Mouse (Mus musculus) heart, adult 2 months (tissue): ENCODE data around the gene Efna2. TPM values are rescaled to one million over a fixed set of nuclear protein-coding genes. Genes with fewer than 3 reads are reported as not detected.

Source experiments
- DNase-seq, 2 experiments: peaks; one replicate each; pipeline ENCODE4 v3.0.0; 2021
- H3K27ac ChIP-seq: fragments of 200-600 bp; 2 replicates; pipeline ENCODE4 v1.8.1; 2022
- H3K27me3 ChIP-seq: fragments of 200-500 bp; 2 replicates; pipeline ENCODE4 v1.6.1; 2012; ENCODE audit warnings: mild to moderate bottlenecking, low read length, inconsistent platforms, mixed read lengths; ENCODE audit not compliant: control insufficient read depth, insufficient read depth
- H3K36me3 ChIP-seq: fragments of 200-500 bp; 2 replicates; pipeline ENCODE4 v1.6.1; 2012; ENCODE audit warnings: low read length, inconsistent platforms; ENCODE audit not compliant: control insufficient read depth, insufficient read depth
- H3K4me1 ChIP-seq: fragments of 200-500 bp; 2 replicates; pipeline ENCODE4 v1.6.1; 2011; ENCODE audit warnings: low read length; ENCODE audit not compliant: control insufficient read depth, insufficient read depth
- H3K4me3 ChIP-seq: fragments of 200-600 bp; 2 replicates; pipeline ENCODE4 v1.8.1; 2022
- H3K79me2 ChIP-seq: fragments of 200-500 bp; replicated peaks from 2 replicates; pipeline ENCODE4 v1.6.1; 2012; ENCODE audit warnings: mild to moderate bottlenecking, inconsistent platforms, low read length, moderate library complexity, mixed read lengths; ENCODE audit not compliant: control insufficient read depth, insufficient read depth
- H3K9ac ChIP-seq: fragments of 200-500 bp; 2 replicates; pipeline ENCODE4 v1.6.1; 2012; ENCODE audit warnings: low read depth, mild to moderate bottlenecking, control low read depth, inconsistent platforms, low read length, mixed read lengths
- CTCF ChIP-seq: fragments of 200-600 bp; IDR thresholded peaks from 2 replicates; pipeline ENCODE4 v1.8.1; 2022; ENCODE audit warnings: antibody characterized with exemption, mild to moderate bottlenecking, moderate library complexity
- EP300 ChIP-seq: fragments of 200-500 bp; IDR thresholded peaks from 2 replicates; pipeline ENCODE4 v1.6.1; 2011; ENCODE audit warnings: low read depth, low read length, control low read depth; ENCODE audit not compliant: insufficient read depth
- POLR2A ChIP-seq: fragments of 200-500 bp; IDR thresholded peaks from 2 replicates; pipeline ENCODE4 v1.6.1; 2011; ENCODE audit warnings: mild to moderate bottlenecking, low read depth, low read length, control low read depth; ENCODE audit not compliant: insufficient read depth
- WGBS: fragments of 180-500 bp; shearing (Covaris S2); methylation state at CpG from one replicate; pipeline ENCODE4 v1.1.7; 2018; 5-methylcytosine and 5-hydroxymethylcytosine counted together
- intact Hi-C: fragments of 180-260 bp; cut with DNase I; formaldehyde crosslinking; loops from one replicate; pipeline ENCODE4 v1.15.1; 2025
- polyA plus RNA-seq: library from polyadenylated mRNA; depleted of rRNA; stranded (reverse); fragments of >200 nt; gene quantifications from 2 replicates; pipeline ENCODE4 v1.2.3, GENCODE M21; 2012
- total RNA-seq, 2 experiments: library from RNA; stranded (reverse); gene quantifications; 2 replicates each; pipeline ENCODE4 v1.2.3; 2021

Efna2 gene
- total and polyA plus RNA-seq, 3 experiments: 0.86 to 1.7 (median 1.1) TPM

DNA sequence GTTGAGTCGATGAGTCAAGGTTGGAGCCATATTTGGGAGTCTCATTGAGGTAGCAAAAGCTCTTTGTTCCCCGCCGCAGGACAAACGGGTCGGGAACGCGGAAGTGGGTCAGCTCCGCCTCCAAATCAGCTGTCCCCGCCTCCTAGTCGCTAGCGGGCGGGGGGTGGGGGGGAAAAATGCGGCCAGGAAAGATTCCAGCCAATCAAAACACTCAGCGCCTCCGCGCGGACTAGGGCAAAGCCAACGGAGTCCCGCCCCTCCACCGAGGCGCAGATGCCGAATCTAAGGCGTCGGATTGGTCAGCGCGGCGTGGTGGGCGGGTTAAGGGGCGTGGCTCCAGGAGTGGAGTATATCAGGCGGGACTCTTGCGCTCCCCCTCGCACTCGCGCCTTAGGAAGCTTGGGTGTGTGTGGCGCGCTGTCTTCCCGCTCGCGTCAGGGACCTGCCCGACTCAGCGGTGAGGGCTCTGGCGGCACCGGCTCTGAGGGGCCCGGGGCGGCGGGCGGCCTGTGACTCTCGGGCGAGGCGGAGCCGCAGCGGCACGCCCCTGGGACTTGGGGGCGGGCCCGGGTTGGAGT is 11.7 kb upstream of the Efna2 start:
- Histone ChIP-seq H3K27ac (peak overlapping the region; percentile 96), H3K9ac (peak overlapping the region; percentile 97), H3K4me3 (peak overlapping the region; percentile 99), H3K4me1 (peaks cover 10% of the 10 kb centered on the region), H3K27me3 (no peaks in the 10 kb centered on the region), H3K36me3 (peaks cover 2% of the 10 kb centered on the region), H3K79me2 (peaks cover 5% of the 10 kb centered on the region)
- peak; percentile 99 for DNase-seq
- TF ChIP-seq CTCF: no peak
- peak; percentile 99 for TF ChIP-seq POLR2A
- 0 out of 2 replicates have a peak, but pooled peaks have one; percentile 61 for TF ChIP-seq EP300
- intact Hi-C loops: loop anchor here (2.0 to 5.0 kb wide), 2 partner anchors 53 to 315 kb away; partner anchors contain the start of genes Ptbp1 and Stk11
- under 1% methylated on average over 55 of the region's 55 CpGs for WGBS

DNA sequence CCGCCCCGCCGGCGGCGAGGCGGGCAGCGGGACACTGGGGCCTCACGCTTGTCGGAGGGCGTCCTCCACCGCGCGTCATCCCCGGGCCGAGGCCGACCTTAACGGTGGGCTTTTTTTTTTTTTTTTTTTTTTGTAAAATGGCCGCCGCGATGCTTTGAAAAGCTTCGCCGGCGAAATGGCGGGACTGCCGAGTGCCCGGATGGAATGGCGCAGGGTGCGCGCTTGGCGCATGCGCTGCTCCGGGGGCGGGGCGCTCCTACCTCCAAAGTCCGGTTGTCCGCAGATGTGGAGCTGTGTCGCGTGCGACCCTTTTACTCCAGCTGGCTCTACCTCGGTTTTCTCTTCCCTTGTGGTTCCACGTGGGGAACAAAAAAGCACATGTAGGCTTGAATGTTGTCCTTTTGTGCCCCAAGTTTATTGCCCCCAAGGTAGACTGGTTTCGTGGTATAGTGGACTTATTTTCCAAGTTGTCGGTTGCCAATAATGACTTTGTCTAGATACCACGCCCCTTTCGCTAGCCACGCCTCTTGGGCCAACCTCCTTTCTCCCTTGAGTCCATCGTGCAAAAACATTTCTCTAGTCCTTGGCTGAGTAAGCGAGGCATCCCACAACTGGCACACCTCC is 11.1 kb upstream of the Efna2 start:
- Histone ChIP-seq H3K9ac (peak overlapping the region; percentile 97), H3K79me2 (peaks cover 5% of the 10 kb centered on the region), H3K27me3 (no peaks in the 10 kb centered on the region), H3K27ac (peak overlapping the region; percentile 96), H3K4me3 (peak overlapping the region; percentile 99), H3K4me1 (peaks cover 10% of the 10 kb centered on the region), H3K36me3 (peaks cover 2% of the 10 kb centered on the region)
- intact Hi-C loops: loop anchor here (5.0 kb wide), 1 partner anchor 316 kb away; the partner anchor contains the start of gene Ptbp1
- TF ChIP-seq EP300: no peak
- TF ChIP-seq CTCF: no peak
- TF ChIP-seq POLR2A: peak; percentile 29; the same call in 1 of the 2 replicates
- DNase-seq: peak; percentile 94 to 96
- WGBS: under 1% methylated on average over 48 of the region's 48 CpGs

- WGBS: 46% methylated on average over 1 of the region's 1 CpGs
- H3K27me3 ChIP-seq: no peaks in the 10 kb centered on the region
- H3K9ac ChIP-seq: no peak overlapping the region
- peaks cover 8% of the 10 kb centered on the region for H3K4me1 ChIP-seq
- H3K27ac ChIP-seq: peak overlapping the region; percentile 96
- H3K36me3 ChIP-seq: peaks cover 2% of the 10 kb centered on the region
- no peak for TF ChIP-seq EP300
- no peak for TF ChIP-seq CTCF
- no peak for TF ChIP-seq POLR2A
- intact Hi-C loops: loop anchor here (5.0 kb wide), 1 partner anchor 317 kb away; the partner anchor contains the start of gene Ptbp1
- H3K4me3 ChIP-seq: peak overlapping the region; percentile 99
- no peak for DNase-seq
- H3K79me2 ChIP-seq: peaks cover 5% of the 10 kb centered on the region
Observed at GRCm38 (mm10) chr10:80169070-80169469, 10.2 kb upstream of the Efna2 start.

DNA sequence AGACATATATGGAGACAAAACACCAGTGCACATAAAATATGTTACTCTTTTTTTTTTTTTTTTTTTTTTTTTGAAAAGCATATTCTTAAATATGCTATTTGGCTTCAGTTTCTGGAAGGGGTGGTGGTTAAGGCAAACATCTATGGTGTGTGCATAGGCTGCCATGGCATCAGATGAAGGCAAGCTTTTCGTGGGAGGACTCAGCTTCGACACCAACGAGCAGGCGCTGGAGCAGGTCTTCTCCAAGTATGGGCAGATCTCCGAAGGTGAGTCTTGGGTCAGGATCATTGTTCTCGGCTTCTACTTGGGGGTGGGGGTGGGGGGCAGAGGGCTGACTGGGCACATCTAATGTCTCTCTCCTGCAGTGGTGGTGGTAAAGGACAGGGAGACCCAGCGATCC is 9.6 kb upstream of the Efna2 start:
- Histone ChIP-seq H3K4me3 (no peak overlapping the region), H3K79me2 (peaks cover 5% of the 10 kb centered on the region), H3K27ac (no peak overlapping the region), H3K9ac (no peak overlapping the region), H3K4me1 (peaks cover 7% of the 10 kb centered on the region), H3K27me3 (no peaks in the 10 kb centered on the region), H3K36me3 (peaks cover 2% of the 10 kb centered on the region)
- no peak for DNase-seq
- intact Hi-C loops: loop anchor here (5.0 to 10.0 kb wide), 2 partner anchors 155 to 317 kb away; partner anchors contain the start of genes 2310011J03Rik, Pcsk4, Ptbp1 and Reep6
- 90% methylated on average over 7 of the region's 7 CpGs for WGBS
- no peak for TF ChIP-seq CTCF
- no peak for TF ChIP-seq EP300
- no peak for TF ChIP-seq POLR2A

GRCm38 (mm10) chr10:80170052-80170451 is 9.2 kb upstream of the Efna2 start:
- no peak for DNase-seq
- H3K79me2 ChIP-seq: peaks cover 5% of the 10 kb centered on the region
- TF ChIP-seq CTCF: no peak
- TF ChIP-seq POLR2A: no peak
- no peak for TF ChIP-seq EP300
- 91% methylated on average over 16 of the region's 16 CpGs for WGBS
- H3K4me3 ChIP-seq: no peak overlapping the region
- peaks cover 2% of the 10 kb centered on the region for H3K36me3 ChIP-seq
- intact Hi-C loops: loop anchor here (10.0 kb wide), 1 partner anchor 155 kb away; the partner anchor contains the start of genes 2310011J03Rik, Pcsk4 and Reep6
- peaks cover 7% of the 10 kb centered on the region for H3K4me1 ChIP-seq
- no peak overlapping the region for H3K9ac ChIP-seq
- H3K27ac ChIP-seq: no peak overlapping the region
- H3K27me3 ChIP-seq: no peaks in the 10 kb centered on the region

DNA sequence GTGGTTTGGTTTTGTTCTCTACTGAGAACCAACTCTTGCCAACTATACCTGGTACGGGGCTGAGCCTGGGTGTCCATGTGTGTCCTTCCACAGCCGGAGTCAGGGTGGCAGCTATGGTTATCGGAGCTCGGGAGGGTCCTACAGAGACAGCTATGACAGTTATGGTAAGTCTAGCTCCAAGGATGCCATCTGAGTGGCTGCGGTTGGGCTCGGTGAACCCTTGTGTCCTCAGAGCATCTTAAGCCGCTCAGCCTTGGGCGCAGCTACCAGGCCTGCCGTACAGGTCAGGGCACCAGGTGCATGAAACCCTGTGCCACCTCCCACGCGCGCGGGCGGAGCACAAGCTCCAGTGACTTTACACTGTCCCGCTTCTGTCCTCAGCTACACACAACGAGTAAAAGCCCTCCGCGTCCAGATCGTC is 8.7 kb upstream of the Efna2 start:
- TF ChIP-seq CTCF (no peak), EP300 (no peak), POLR2A (no peak)
- intact Hi-C loops: loop anchor here (10.0 kb wide), 1 partner anchor 154 kb away; the partner anchor contains the start of genes 2310011J03Rik, Pcsk4 and Reep6
- peaks cover 2% of the 10 kb centered on the region for H3K36me3 ChIP-seq
- 97% methylated on average over 19 of the region's 19 CpGs for WGBS
- no peak for DNase-seq
- peaks cover 5% of the 10 kb centered on the region for H3K79me2 ChIP-seq
- no peaks in the 10 kb centered on the region for H3K27me3 ChIP-seq
- H3K27ac ChIP-seq: no peak overlapping the region
- no peak overlapping the region for H3K9ac ChIP-seq
- peaks cover 6% of the 10 kb centered on the region for H3K4me1 ChIP-seq
- H3K4me3 ChIP-seq: no peak overlapping the region
